Mouse (Mus musculus): ENCODE data around the gene Nploc4.
"Not testable (repeated sequence)": the region's sequence is repeated elsewhere in the genome, so short reads cannot be mapped to it uniquely, and the experiment has no call there.

Gene Nploc4

DNA sequence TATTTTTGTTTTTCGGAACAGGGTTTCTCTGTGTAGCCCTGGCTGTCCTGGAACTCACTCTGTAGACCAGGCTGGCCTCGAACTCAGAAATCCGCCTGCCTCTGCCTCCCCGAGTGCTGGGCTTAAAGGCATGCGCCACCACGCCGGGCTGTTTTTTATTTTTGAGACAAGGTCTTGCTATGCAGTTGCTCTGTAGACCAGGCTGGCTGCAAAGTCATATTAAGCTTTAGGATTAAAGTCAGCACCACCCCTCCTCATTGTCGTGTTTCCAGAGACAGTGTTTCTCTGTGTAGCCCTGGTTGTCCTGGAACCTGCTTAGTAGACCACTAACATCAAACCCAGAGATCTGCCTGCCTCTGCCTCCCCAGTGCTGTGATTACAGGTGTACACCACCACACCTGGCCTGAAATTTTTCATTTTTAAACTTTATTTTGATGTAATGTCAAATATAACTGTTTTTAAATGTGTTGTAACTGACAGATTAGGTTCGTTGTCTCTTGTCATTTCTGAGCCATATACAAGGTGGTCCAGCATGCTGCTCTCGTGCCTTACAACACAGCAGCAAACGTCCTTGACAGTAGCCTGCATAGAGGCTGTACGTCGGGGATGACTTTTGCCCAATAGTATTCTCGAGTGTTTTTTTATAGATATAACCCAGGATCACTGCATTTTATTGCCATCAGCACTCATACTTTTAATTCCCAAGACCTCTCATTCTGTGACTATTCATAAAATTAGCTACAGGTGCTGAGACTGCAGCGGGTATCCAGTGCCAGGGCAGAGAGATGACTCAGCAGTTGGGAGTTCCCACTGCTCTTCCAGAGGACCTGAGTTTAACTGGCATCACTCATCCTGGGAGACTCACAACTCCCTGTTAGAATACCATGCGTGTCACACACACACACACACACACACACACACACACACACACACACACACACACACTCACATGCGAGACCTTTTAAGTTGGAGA lies 82.9 kb downstream of the Nploc4 start:
- DNase-seq (ENCODE audit: low spot score in 2 of 2), result no peak

DNA sequence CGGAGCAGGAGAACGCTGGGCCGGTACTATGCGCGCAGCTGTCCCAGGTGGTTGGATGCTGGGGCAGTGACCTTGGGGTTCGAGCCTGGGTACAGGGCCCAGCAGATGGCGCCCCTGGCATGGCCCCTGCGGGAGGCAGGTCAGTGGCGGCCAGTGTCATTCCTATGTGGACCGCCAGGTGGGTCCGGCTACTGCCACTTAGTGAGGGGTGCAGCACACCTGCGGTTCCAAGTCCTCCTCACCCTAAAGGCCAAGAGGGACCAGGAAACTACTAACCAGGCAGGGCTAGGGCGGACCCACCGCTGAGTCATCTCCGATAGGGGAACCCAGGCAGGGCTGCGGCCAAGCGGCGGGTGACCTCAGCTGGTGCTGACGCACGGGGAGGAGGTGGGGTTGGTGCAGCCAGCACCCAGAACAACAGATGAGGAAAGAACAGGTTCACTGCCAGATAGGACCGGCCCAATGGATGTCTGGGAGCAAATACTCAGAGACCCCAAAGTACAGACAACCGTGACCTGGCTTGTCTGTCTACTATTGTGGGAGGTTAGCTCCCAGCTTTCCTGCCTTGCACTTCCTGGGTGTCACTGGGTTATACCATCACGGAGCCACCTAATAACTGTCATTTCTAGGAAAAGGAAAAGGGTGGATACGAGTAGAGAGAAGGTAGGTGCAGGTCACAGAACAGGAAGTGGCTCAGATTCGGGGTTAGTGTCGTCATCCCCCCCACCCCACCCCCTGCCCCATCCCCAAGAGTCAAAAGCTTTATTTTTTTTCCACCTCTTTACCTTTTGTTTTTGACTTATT lies 83.8 kb downstream of the Nploc4 start:
- DNase-seq (ENCODE audit: low spot score in 2 of 2), result peak; percentile 89 to 93

- DNase-seq (ENCODE audit: low spot score in 2 of 2), result no peak
Measured at GRCm38 (mm10) chr11:120352571-120353290, 84.8 kb downstream of the Nploc4 start.

- not testable (repeated sequence) for DNase-seq (ENCODE audit: low spot score in 2 of 2)
Measured at GRCm38 (mm10) chr11:120352093-120352350, 85.5 kb downstream of the Nploc4 start.

DNA sequence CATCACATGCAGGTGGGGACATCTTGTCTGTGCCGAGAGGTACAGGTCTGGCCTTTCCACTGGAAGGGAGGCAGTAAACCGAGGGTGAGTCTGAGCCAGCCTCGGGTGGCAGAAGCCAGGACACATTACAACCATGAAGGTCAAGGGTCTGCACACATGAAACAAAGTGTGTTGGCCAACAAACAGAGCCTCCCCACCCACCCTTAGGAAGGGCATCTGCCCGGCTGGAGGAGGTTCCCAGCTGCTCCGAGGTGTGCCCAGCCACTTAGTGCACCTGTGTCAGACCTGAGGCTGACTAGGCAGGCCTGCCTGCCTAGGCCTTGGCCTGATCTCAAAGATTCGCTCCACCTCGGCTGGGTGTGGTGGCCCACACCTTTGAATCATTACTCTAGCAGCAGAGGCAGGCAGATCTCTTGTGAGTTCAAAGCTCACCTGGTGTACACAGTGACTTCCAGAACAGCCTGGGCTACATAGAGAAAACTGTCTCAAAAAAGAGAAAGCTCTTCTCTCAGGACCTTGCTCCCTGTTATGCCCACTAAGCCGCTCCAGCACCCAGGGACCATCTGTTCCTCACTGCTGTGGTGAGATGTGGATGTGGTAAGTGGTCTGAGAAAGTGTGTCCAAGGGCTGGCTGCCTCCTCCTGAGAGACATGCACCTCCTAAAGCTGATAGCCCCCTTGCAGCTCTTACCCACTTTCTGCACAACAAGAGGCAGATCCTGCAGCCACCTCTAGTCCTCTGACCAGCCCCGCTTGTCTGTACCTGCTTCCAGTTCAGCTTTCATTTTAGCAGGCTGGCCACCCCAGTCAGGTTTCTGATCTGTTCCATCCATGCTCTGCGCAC lies 86.0 kb downstream of the Nploc4 start:
- DNase-seq (ENCODE audit: low spot score in 2 of 2), result no peak

DNA sequence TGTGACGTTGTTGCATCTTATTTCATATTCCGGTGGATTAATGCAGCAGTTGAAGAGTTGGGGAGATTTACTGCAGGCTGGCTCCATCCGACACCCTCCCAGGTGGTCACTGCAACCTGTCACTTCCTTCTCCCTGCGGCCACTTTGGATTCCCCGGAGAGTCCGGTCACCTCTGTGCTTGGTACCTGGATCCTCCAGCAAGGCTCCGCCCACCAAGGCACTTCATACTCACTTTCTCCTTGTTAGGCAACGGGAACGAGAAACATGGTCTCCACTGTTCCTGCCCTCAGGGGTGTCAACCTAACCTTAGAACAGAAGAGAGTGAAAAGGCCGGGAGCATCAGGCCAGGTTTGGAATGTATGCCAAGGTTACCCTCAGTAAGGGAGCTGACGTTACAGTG lies 86.8 kb downstream of the Nploc4 start:
- peak in 1 of 2 experiments; percentile 42 for DNase-seq (ENCODE audit: low spot score in 2 of 2)

DNA sequence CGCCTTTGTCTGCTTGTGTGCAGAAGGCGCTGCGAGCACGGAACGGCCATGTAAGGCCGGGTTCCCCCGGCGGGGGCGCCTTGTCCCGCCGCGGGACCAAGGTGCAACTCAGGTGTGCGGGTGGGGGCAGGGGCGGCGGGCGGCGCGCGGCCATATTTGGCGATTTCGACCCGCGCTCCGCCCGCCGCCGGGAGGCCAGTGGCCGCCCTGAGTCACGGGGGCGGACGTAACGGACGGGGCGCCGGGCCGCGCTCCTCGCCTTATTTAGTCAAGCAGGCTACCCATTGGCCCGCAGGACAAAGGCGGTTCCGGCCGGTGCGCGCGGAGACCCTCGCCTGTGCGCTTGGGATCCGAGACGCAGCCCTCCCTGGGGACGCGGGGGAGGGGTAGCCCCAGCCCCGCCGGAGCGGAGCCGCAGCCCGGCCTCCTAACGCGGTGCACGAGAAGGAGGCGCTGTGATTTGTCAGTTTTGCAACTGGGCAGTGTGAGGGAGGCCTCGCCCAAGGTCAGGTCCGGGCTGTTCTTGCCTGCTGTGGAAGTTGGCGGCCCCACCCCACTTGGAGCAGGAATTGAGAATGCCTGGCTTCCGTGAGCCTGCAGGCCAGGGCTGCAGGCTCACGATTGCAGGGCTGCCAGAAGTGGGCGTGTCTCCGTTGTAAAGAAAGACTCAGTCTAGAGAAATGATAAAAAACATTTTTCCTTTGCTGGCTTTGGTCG lies 87.4 kb downstream of the Nploc4 start:
- DNase-seq (ENCODE audit: low spot score in 2 of 2), result peak; percentile 89 to 90

GRCm38 (mm10) chr11:120349371-120349985 lies 88.0 kb downstream of the Nploc4 start:
- peak; percentile 51 to 74 for DNase-seq (ENCODE audit: low spot score in 2 of 2)

GRCm38 (mm10) chr11:120348684-120349370 lies 88.7 kb downstream of the Nploc4 start:
- peak; percentile 45 to 77 for DNase-seq (ENCODE audit: low spot score in 2 of 2)

DNA sequence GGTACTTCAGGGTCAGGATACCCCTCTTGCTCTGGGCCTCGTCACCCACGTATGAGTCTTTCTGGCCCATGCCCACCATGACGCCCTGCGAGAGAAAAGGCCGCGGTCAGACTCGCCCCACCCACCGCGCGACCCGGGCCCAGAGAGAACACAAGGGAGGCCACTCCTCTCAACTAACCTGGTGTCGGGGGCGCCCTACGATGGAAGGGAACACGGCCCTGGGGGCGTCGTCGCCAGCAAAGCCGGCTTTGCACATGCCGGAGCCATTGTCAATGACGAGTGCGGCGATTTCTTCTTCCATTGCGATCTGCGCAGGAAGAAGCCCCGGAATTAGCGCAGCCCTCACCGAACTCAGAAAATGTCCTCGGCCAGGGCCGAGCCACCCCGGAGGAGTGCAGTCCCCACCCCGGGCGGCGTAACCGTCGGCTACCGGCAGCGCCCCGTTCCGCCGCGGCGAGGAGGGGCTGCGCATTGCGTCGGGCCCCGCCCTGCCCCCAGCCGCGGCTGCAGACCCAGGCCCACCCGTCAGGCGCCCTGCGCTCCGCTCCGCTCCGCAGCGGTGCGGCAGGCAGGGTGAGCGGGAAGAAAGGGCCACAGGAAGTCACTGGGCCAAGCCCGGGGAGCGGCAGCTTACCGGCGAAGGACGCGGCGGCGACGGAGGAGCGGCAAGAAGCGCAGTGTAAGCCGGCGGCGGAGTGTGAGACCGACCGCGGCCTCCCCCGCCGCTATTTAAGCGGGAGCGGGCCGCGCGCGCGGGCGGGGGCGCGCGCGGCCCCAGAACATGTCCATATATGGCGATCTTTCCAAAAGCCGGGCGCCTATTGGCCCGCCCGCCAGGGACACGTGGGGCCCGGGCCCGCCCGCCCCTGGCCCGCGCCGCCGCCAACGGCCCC lies 89.5 kb downstream of the Nploc4 start, which contains the start of gene Actg1:
Gene Actg1 (minus strand): TSS at position 752 of the 893 bp plus-strand sequence.
- peak; percentile 51 to 76 for DNase-seq (ENCODE audit: low spot score in 2 of 2)

- no peak for DNase-seq (ENCODE audit: low spot score in 2 of 2)
Measured at GRCm38 (mm10) chr11:120347301-120347700, 90.2 kb downstream of the Nploc4 start.

DNA sequence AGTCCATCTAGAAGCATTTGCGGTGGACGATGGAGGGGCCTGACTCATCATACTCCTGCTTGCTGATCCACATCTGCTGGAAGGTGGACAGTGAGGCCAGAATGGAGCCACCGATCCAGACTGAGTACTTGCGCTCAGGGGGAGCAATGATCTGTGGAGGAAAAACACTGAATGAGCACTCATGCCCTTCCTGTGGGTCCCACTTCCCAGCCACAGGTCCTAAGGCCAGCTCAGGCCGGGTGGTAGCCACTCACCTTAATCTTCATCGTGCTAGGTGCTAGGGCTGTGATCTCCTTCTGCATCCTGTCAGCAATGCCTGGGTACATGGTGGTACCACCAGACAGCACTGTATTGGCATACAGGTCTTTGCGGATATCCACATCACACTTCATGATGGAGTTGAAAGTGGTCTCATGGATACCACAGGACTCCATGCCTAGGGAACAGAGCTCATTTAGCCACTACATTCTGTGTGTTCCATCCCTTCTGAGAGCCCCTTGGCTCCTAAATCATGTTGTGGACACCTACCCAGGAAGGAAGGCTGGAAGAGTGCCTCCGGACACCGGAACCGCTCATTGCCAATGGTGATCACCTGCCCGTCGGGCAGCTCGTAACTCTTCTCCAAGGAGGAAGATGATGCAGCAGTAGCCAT lies 91.0 kb downstream of the Nploc4 start:
- DNase-seq (ENCODE audit: low spot score in 2 of 2), result not testable (repeated sequence)

DNA sequence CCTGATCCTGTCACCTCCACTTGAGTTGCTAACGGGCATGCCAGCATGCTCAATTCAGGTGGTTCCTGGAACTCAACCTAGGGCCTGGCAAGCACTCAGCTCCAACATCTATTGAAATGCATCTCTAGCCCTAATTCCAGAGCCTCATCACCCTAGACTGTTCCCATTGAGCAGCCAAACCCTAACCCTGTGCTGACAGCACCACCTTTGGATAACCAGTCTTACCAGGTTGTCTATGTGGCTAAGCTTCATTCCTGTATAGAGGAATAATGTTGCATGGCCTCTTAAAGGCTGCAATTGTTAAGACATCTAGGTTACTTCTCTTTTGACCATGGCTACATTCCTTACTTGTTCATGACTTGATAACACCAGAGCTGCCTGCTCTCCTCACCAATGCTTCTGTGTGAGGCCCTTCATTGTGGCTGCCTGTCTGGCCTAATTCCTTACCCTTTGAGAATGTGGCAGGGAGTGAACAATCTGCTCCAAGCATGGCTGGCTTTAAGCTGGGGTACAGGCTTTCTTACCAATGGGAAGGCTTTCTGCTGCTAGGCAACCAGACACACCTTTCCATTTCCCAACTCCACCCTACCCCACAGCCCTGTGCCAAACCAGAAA lies 92.3 kb downstream of the Nploc4 start:
- DNase-seq (ENCODE audit: low spot score in 2 of 2), result no peak

GRCm38 (mm10) chr11:120344310-120344920 lies 93.1 kb downstream of the Nploc4 start:
- DNase-seq (ENCODE audit: low spot score in 2 of 2), result no peak

DNA sequence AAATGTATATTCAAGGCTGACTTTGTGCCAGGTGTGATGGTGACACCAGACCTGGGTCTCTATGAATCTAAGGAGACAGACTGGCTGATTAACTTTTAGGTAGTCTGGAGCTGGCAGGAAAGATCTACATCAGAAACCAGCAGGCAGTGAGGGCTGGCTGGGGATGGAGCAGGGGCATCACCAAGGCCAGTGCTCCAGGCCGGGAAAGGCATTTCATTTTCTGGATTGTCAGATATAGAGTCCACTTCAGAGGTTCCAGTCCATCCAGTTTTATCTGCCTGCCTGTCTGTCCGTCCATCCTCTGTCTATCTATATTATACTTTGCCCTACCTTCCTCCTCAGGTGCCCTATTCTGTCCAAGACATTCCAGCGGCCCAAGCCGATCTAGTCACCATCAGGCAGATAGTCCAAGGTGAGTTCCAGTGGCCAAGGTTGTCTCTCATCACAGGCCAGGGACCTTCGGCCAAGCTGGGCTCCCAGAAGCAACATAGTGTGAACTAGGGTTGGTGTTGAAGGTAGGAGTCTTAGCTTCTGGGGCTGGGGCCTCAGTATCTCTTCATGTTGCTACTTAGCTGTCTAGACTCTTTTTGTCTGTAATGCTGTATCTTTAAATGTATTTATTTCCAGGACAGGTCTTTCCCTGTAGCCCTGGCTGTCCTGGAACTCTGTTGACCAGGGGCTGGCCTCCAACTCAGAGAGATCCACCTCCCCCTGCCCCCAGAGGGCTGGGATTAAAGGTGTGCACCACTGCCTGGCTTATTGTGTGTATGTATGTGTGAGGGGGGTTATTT lies 93.8 kb downstream of the Nploc4 start:
- no peak for DNase-seq (ENCODE audit: low spot score in 2 of 2)

DNA sequence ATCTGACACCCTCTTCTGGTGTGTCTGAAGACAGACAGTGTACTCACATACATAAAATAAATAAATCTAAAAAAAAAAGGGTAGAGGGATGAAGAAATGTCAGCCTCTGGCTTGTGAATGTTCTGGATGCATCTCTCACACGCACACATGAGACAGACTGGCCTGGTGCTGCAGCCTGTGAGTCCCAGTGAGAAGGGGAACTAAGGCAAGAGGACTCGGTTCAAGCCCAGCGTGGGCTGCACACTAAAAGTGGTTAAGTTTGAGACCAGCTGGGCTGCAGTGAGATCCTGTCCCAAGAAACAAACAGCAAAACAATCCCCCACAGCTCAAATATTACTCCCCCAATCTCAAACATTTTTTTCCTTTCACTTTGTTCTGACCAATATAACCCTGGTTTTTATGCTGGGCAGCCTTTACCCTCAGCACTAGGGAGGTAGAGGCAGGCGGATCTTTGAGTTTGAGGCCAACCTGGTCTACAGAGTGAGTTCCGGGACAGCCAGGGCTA lies 94.8 kb downstream of the Nploc4 start:
- no peak for DNase-seq (ENCODE audit: low spot score in 2 of 2)

All from urinary bladder, adult 18-20 months (tissue).